Mouse (Mus musculus): ENCODE measurements around the gene Scml4. TPM values are rescaled to one million over a fixed set of nuclear protein-coding genes. Genes with fewer than 3 reads are reported as not detected.

Scml4 gene
- total RNA-seq, 2 experiments from 2014 or later: 3.7 to 5.6 TPM

DNA sequence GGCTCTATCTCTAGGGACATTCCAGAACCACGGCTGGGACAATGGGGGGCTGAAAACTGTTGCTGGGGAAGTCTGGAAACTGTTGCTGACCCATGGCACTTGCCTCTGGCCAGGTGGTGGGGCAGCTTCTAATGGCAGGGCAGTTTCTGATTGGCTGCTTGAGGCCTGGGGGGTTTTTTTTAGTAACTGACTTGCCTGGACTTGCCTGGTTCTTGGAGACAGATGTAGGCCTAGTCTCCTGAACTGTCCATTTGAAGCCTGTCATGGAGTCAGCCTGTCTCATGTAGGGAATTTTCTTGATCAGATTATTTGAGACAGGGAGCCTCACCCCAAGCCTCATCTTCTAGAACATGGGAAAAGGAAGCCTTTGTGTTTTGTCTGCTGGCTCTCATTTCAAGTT lies 14.7 kb upstream of the Scml4 start:
- no peak for TF ChIP-seq CTCF (conservative IDR thresholded peaks at IDR 0.05)
- no peak overlapping the region for H3K4me3 ChIP-seq
- no peak for DNase-seq (ENCODE audit: low spot score in 2 of 2)
- H3K27ac ChIP-seq: no peak overlapping the region

DNA sequence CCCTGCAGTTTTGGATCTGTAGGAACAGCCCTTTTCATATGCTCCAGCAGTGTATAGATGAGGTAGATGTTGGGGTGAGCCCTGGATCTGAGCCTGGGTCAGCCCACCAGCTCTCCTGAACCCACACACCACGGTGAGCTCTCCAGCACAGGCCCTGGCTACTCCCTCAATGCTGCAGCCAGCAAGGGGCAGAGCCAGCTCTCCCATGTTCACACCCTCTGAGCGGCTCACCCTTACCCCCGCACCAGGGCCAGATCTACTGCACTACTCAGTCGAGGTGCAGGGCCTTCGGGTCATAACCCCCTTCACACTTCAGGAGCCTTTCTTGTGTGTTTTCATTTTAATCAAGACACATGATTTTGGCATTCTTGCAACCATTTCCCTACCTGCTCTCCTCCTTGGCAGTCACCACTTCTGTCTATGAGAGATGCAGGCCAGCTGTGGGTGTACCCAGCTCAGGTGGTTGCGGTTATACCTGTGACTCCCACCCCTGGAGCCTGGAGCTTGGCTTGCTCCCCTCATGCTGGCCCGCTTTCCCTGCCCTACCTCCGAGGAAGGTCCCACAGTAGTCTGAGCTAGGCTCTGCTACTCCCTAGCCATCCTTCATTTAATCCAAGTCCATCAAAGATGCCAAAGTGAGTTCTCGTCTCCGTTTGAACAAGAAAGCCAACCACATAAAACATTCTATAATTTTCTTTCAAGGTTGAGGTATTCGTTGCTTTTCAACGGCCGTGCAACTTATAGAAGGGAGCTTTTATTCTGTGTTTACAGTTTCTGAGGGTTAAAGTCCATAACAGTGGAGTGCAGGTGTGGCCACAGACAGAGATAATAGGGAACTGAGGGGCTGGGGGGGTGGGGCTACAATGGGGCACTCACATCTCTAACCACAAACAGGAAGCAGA lies 11.7 kb upstream of the Scml4 start:
- no peak for DNase-seq (ENCODE audit: low spot score in 2 of 2)
- H3K4me3 ChIP-seq: no peak overlapping the region
- TF ChIP-seq CTCF (conservative IDR thresholded peaks at IDR 0.05): no peak
- no peak overlapping the region for H3K27ac ChIP-seq

- DNase-seq (ENCODE audit: low spot score in 2 of 2): no peak
- no peak for TF ChIP-seq CTCF (conservative IDR thresholded peaks at IDR 0.05)
- no peak overlapping the region for H3K4me3 ChIP-seq
Measured at GRCm38 (mm10) chr10:42849081-42849400, 11.1 kb upstream of the Scml4 start.

GRCm38 (mm10) chr10:42854838-42855237 lies 5.3 kb upstream of the Scml4 start:
- Histone ChIP-seq H3K27ac (no peak overlapping the region), H3K4me3 (no peak overlapping the region)
- TF ChIP-seq CTCF (conservative IDR thresholded peaks at IDR 0.05): no peak
- DNase-seq (ENCODE audit: low spot score in 2 of 2): no peak

More at GRCm38 (mm10) chr10:42849081-42849400, 11.1 kb upstream of the Scml4 start:
- H3K27ac ChIP-seq: no peak overlapping the region

DNA sequence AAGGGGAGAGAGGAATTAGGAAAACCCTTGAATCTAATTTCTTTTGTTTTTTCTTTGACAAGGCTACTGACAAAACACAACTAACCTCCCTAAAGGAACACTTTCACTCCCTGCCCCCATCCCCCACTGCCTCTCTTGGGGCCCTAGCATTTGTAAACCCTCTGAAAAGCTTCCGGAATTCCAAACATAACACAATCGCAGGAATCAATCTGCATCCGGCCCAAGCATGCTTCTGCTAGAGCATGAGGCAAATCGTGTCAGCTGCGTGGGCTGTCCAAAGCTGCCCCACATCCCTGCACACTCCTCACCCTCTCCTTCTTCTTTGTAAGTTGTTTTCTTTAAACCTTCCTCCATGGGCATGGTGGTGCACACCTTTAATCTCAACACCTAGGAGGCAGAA lies 4.9 kb upstream of the Scml4 start:
- Histone ChIP-seq H3K4me3 (no peak overlapping the region), H3K27ac (no peak overlapping the region)
- no peak for TF ChIP-seq CTCF (conservative IDR thresholded peaks at IDR 0.05)
- DNase-seq (ENCODE audit: low spot score in 2 of 2): no peak

- Histone ChIP-seq H3K4me3 (no peak overlapping the region), H3K27ac (no peak overlapping the region)
- no peak for DNase-seq (ENCODE audit: low spot score in 2 of 2)
- no peak for TF ChIP-seq CTCF (conservative IDR thresholded peaks at IDR 0.05)
Measured at GRCm38 (mm10) chr10:42856574-42856973, 3.6 kb upstream of the Scml4 start.

DNA sequence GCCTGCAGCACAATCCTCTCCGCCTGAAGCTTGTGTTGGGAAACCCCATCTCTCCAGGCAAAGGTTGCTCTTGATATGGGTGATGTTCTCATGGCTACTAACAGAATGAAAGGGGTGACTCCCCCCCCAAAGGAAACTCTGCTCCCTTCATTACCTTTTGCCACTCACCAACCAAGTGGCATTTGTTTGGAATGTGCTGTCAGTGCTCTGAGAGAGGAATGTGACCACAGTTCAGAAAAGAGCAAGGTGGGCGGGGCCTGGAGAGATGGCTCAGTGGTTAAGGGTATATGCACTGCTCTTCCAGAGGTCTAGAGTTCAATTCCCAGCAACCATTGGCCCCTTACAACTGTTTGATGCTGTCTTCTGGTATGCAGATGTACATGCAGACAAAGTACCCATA lies 3.1 kb upstream of the Scml4 start:
- DNase-seq (ENCODE audit: low spot score in 2 of 2): no peak
- no peak for TF ChIP-seq CTCF (conservative IDR thresholded peaks at IDR 0.05)
- Histone ChIP-seq H3K4me3 (no peak overlapping the region), H3K27ac (no peak overlapping the region)

GRCm38 (mm10) chr10:42859781-42860158 lies 400 bp upstream of the Scml4 start:
- DNase-seq (ENCODE audit: low spot score in 2 of 2): no peak
- H3K27ac ChIP-seq: no peak overlapping the region

DNA sequence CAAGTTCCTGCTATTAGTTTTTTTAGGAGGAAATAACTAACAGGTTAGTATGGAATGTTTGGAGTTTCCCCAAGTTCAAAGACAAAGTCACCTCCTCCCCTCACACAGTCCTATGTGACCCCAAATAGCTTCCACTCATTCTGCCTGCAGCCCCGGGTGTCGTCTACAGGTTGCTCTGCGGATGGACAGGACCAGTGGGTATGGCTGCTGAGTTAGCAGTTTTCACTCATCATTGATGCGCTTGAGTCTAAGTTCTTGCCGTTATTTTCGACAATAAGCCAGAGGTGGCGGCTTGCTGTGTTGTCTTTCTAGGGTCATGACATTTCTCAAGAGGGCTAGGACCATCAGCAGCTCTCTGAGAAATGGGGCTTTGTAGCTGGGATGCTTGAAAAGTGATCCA lies 1.3 kb downstream of the Scml4 start:
- no peak for TF ChIP-seq CTCF (conservative IDR thresholded peaks at IDR 0.05)
- Histone ChIP-seq H3K4me3 (no peak overlapping the region), H3K27ac (no peak overlapping the region)
- DNase-seq (ENCODE audit: low spot score in 2 of 2): no peak

More at GRCm38 (mm10) chr10:42859781-42860158, 400 bp upstream of the Scml4 start:
- no peak overlapping the region for H3K4me3 ChIP-seq
- TF ChIP-seq CTCF (conservative IDR thresholded peaks at IDR 0.05): no peak

GRCm38 (mm10) chr10:42862102-42862740 lies 2.1 kb downstream of the Scml4 start:
- peak overlapping the region; percentile 19; the same call in 1 of the 2 replicates for H3K4me3 ChIP-seq
- TF ChIP-seq CTCF (conservative IDR thresholded peaks at IDR 0.05): no peak
- no peak for DNase-seq (ENCODE audit: low spot score in 2 of 2)
- peak overlapping the region; percentile 18; the same call in 1 of the 2 replicates for H3K27ac ChIP-seq

DNA sequence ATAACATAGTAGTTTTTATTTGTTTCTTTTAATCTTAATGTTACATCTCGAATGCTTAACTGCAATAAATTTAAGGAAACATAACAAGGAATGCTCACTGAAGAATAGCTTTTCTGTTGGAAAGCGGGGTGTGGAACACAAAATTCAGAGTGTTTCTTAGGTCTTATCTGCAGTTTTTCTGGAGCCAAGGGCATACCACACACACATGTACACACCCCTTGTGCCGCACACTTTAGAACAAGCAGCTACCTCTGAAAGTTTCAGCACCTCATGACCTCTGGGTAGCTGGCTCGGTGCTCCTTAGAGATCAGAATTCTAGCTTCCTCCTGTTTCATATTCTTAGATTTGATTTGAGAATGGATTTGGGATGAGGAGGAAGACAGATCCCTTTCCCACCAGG lies 2.6 kb downstream of the Scml4 start:
- Histone ChIP-seq H3K27ac (no peak overlapping the region), H3K4me3 (peak overlapping the region; percentile 19; the same call in 1 of the 2 replicates)
- DNase-seq (ENCODE audit: low spot score in 2 of 2): no peak
- no peak for TF ChIP-seq CTCF (conservative IDR thresholded peaks at IDR 0.05)

GRCm38 (mm10) chr10:42863621-42864391 lies 3.6 kb downstream of the Scml4 start:
- DNase-seq (ENCODE audit: low spot score in 2 of 2): peak; percentile 35 to 47
- Histone ChIP-seq H3K27ac (peak overlapping the region; percentile 57), H3K4me3 (peak overlapping the region; percentile 59)
- no peak for TF ChIP-seq CTCF (conservative IDR thresholded peaks at IDR 0.05)

DNA sequence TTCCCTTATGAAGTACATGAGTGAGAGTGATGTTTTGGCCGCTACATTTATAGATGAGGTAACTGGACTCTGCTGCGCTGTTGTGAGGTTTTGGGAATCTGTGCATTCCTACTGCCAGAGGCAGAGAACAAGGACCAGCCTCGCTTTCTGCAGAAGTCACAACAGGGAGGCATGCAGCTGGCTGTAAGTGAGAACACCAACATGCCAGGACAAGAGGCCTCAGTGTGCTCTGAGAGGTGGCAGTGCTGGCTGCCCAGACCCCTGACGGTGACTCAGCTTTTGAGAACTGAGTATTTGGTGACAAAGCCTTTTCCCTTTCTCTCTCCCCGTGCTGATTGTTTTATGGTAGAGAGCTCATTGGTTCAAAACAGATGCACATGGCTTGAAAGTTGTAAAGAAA lies 4.5 kb downstream of the Scml4 start:
- no peak overlapping the region; the same call in 1 of the 2 replicates for H3K4me3 ChIP-seq
- DNase-seq (ENCODE audit: low spot score in 2 of 2): no peak
- peak overlapping the region; percentile 57; the same call in 1 of the 2 replicates for H3K27ac ChIP-seq
- TF ChIP-seq CTCF (conservative IDR thresholded peaks at IDR 0.05): no peak

Measured in layer of hippocampus, adult 2 months (tissue).